Mouse (Mus musculus) yolk sac, embryonic 10.5 days (tissue): ENCODE data around the gene Fbxo46.
A peak's percentile ranks its signal among the peaks of the same experiment; 100 is the strongest.

Source experiments
- DNase-seq: peaks from one replicate; pipeline ENCODE4 v3.0.0-alpha.2; 2017; ENCODE audit warnings: low spot score

The Fbxo46 gene

GRCm38 (mm10) chr7:19093174-19093521 lies 26.5 kb upstream of the Fbxo46 start:
- DNase-seq: peak; percentile 80

- peak; percentile 98 for DNase-seq
Measured at GRCm38 (mm10) chr7:19093537-19094385, 25.9 kb upstream of the Fbxo46 start.

GRCm38 (mm10) chr7:19094471-19094825 lies 25.2 kb upstream of the Fbxo46 start, which contains the start of gene Six5:
Six5 (plus strand) TSS chr7:19094594.
- DNase-seq: no peak

GRCm38 (mm10) chr7:19094826-19095750 lies 24.6 kb upstream of the Fbxo46 start:
- peak; percentile 50 for DNase-seq

GRCm38 (mm10) chr7:19095751-19096110 lies 23.9 kb upstream of the Fbxo46 start:
- DNase-seq: peak; percentile 84

- no peak for DNase-seq
Measured at GRCm38 (mm10) chr7:19096421-19096976, 23.2 kb upstream of the Fbxo46 start.

- DNase-seq: no peak
Measured at GRCm38 (mm10) chr7:19097217-19097616, 22.4 kb upstream of the Fbxo46 start.

- DNase-seq: no peak
Measured at GRCm38 (mm10) chr7:19097863-19098262, 21.8 kb upstream of the Fbxo46 start.

- DNase-seq: no peak
Measured at GRCm38 (mm10) chr7:19098811-19099210, 20.8 kb upstream of the Fbxo46 start.

GRCm38 (mm10) chr7:19100290-19100689 lies 19.4 kb upstream of the Fbxo46 start:
- no peak for DNase-seq

- DNase-seq: no peak
Measured at GRCm38 (mm10) chr7:19103741-19104140, 15.9 kb upstream of the Fbxo46 start.

- no peak for DNase-seq
Measured at GRCm38 (mm10) chr7:19104486-19104885, 15.2 kb upstream of the Fbxo46 start.

GRCm38 (mm10) chr7:19107436-19107835 lies 12.2 kb upstream of the Fbxo46 start:
- no peak for DNase-seq

GRCm38 (mm10) chr7:19109565-19109964 lies 10.1 kb upstream of the Fbxo46 start:
- no peak for DNase-seq

- DNase-seq: peak; percentile 65
Measured at GRCm38 (mm10) chr7:19118028-19118771, 1.5 kb upstream of the Fbxo46 start, which contains the start of gene Gm4969. Gm4969 (minus strand) TSS chr7:19118368.

GRCm38 (mm10) chr7:19119083-19119482 lies 576 bp upstream of the Fbxo46 start:
- DNase-seq: no peak

- no peak for DNase-seq
Measured at GRCm38 (mm10) chr7:19121686-19122085, 2.0 kb downstream of the Fbxo46 start.

- no peak for DNase-seq
Measured at GRCm38 (mm10) chr7:19124713-19125112, 5.1 kb downstream of the Fbxo46 start.

- DNase-seq: no peak
Measured at GRCm38 (mm10) chr7:19127744-19128143, 8.1 kb downstream of the Fbxo46 start.

- no peak for DNase-seq
Measured at GRCm38 (mm10) chr7:19129396-19129795, 9.7 kb downstream of the Fbxo46 start.

- no peak for DNase-seq
Measured at GRCm38 (mm10) chr7:19130657-19131056, 11.0 kb downstream of the Fbxo46 start.

- peak; percentile 98 for DNase-seq
Measured at GRCm38 (mm10) chr7:19131324-19131848, 11.7 kb downstream of the Fbxo46 start.
